Mouse (Mus musculus): ENCODE results near the gene Chmp6. TPM values are rescaled to one million over a fixed set of nuclear protein-coding genes. Genes with fewer than 3 reads are reported as not detected.

The Chmp6 gene
- polyA plus RNA-seq, 1 experiment, result 60.5 TPM

DNA sequence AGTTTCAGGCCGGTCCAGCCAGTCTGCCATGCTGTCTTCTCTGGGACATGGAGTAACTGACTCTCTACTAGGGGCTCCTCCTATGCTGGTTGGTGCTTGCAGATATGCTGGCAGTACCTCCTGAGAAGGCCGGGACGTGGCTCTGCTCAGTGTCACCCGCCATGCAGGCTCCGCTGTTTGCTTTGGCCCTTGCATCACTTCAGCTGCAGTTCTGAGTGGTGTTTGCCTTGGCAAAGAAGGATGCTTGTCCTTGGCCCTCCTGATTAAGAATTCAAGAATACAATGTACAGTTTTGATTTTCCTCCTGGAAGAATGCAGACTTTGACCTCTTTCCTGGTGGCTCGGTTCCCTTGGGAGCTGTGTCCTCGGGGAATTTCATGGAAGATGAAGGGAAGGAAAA is 32.1 kb downstream of the Chmp6 start:
- TF ChIP-seq REST (IDR thresholded peaks at IDR 0.05; ENCODE audit: insufficient read depth, insufficient read length), result no peak
- TF ChIP-seq USF1 (IDR thresholded peaks at IDR 0.05; ENCODE audit: low read depth), result no peak
- TF ChIP-seq POLR2AphosphoS2 (IDR thresholded peaks at IDR 0.05; ENCODE audit: insufficient read length, low read depth), result no peak
- no peak for TF ChIP-seq MYOD1 (IDR thresholded peaks at IDR 0.05; ENCODE audit: control insufficient read depth in 1 of 3, insufficient read length in 2 of 3, low read depth in 2 of 3)
- no peak for TF ChIP-seq TCF3 (IDR thresholded peaks at IDR 0.05; ENCODE audit: insufficient read length, low read depth)
- no peak for TF ChIP-seq POLR2A (IDR thresholded peaks at IDR 0.05; ENCODE audit: insufficient read length, low read depth)
- TF ChIP-seq MAX (IDR thresholded peaks at IDR 0.05; ENCODE audit: low read depth), result no peak
- TF ChIP-seq TCF12 (IDR thresholded peaks at IDR 0.05; ENCODE audit: insufficient read depth, poor library complexity, severe bottlenecking), result no peak
- TF ChIP-seq SRF (IDR thresholded peaks at IDR 0.05; ENCODE audit: control insufficient read depth, insufficient read length, low read depth), result no peak
- TF ChIP-seq CEBPB (IDR thresholded peaks at IDR 0.05; ENCODE audit: insufficient read depth, poor library complexity, severe bottlenecking), result no peak
- H3K27me3 ChIP-seq (ENCODE audit: control insufficient read depth, insufficient read depth, insufficient read length), result no peaks in the 10 kb centered on the region
- peaks cover 74% of the 10 kb centered on the region for H3K79me2 ChIP-seq (ENCODE audit: control insufficient read depth, insufficient read depth)
- H3ac ChIP-seq (ENCODE audit: control insufficient read depth, insufficient read length), result no peak overlapping the region
- H3K4me3 ChIP-seq, result peak overlapping the region; percentile 47
- peak overlapping the region; percentile 83 for H3K4me2 ChIP-seq (ENCODE audit: low read depth)
- H3K36me3 ChIP-seq (ENCODE audit: control insufficient read depth, insufficient read depth), result no peaks in the 10 kb centered on the region

DNA sequence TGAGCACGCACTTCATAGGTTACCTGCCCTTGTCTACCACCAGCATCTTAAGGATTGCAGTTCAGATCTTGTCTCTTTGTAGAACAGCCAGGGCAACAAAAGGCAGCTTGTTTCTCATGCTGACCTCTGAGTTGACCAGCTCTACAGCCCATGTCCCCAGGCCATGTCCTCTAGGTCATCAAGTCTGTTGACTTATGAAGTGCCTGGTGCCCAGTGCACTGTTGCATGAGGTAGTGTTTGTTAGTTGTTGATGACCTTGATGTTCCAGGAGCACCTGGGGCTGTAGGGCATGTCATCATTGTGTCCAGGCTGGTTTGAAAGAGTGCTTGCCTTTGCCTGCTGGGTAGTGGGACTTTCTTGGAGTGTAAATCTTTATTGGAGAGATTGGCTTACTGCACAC is 34.2 kb downstream of the Chmp6 start:
- no peak overlapping the region for H3K4me2 ChIP-seq (ENCODE audit: low read depth)
- no peak overlapping the region for H3ac ChIP-seq (ENCODE audit: control insufficient read depth, insufficient read length)
- no peaks in the 10 kb centered on the region for H3K36me3 ChIP-seq (ENCODE audit: control insufficient read depth, insufficient read depth)
- no peak overlapping the region for H3K4me3 ChIP-seq
- peaks cover 90% of the 10 kb centered on the region for H3K79me2 ChIP-seq (ENCODE audit: control insufficient read depth, insufficient read depth)
- TF ChIP-seq MYOD1 (IDR thresholded peaks at IDR 0.05; ENCODE audit: control insufficient read depth in 1 of 3, insufficient read length in 2 of 3, low read depth in 2 of 3) (no peak), E2F4 (IDR thresholded peaks at IDR 0.05; ENCODE audit: insufficient read depth) (no peak)
- H3K27me3 ChIP-seq (ENCODE audit: control insufficient read depth, insufficient read depth, insufficient read length), result no peaks in the 10 kb centered on the region

DNA sequence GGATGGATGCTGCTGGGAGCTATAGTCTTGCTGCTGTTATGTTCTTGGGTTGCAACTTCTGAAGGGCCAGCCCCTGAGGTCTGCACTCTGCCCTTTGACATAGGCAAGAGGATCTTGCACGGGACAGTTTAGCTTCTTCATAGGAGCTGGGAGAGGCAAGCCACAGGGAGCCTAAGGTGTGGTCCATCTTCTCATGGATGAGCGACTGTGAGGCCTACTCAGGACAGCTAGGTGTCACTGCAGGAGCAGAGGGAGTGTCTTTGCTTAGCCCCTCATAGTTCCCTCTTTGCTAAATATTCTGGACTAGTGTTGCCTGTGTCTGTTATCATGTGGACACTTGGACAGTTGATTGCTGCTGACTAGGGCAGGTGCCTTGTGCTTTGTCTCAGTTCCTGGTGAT is 34.7 kb downstream of the Chmp6 start:
- H3K27me3 ChIP-seq (ENCODE audit: control insufficient read depth, insufficient read depth, insufficient read length), result no peaks in the 10 kb centered on the region
- H3K4me3 ChIP-seq, result no peak overlapping the region
- no peak for TF ChIP-seq TCF12 (IDR thresholded peaks at IDR 0.05; ENCODE audit: insufficient read depth, poor library complexity, severe bottlenecking)
- no peak for TF ChIP-seq USF1 (IDR thresholded peaks at IDR 0.05; ENCODE audit: low read depth)
- TF ChIP-seq POLR2A (IDR thresholded peaks at IDR 0.05; ENCODE audit: insufficient read length, low read depth), result no peak
- TF ChIP-seq REST (IDR thresholded peaks at IDR 0.05; ENCODE audit: insufficient read depth, insufficient read length), result no peak
- TF ChIP-seq TCF3 (IDR thresholded peaks at IDR 0.05; ENCODE audit: insufficient read length, low read depth), result no peak
- TF ChIP-seq MYOG (IDR thresholded peaks at IDR 0.05; ENCODE audit: control insufficient read depth in 1 of 3, insufficient read depth in 1 of 3, insufficient read length in 2 of 3, low read depth in 2 of 3), result no peak
- no peak for TF ChIP-seq CEBPB (IDR thresholded peaks at IDR 0.05; ENCODE audit: insufficient read depth, poor library complexity, severe bottlenecking)
- no peak for TF ChIP-seq MYOD1 (IDR thresholded peaks at IDR 0.05; ENCODE audit: control insufficient read depth in 1 of 3, insufficient read length in 2 of 3, low read depth in 2 of 3)
- H3K36me3 ChIP-seq (ENCODE audit: control insufficient read depth, insufficient read depth), result no peaks in the 10 kb centered on the region
- H3ac ChIP-seq (ENCODE audit: control insufficient read depth, insufficient read length), result no peak overlapping the region
- peak overlapping the region; percentile 58 for H3K4me2 ChIP-seq (ENCODE audit: low read depth)
- peaks cover 95% of the 10 kb centered on the region for H3K79me2 ChIP-seq (ENCODE audit: control insufficient read depth, insufficient read depth)

DNA sequence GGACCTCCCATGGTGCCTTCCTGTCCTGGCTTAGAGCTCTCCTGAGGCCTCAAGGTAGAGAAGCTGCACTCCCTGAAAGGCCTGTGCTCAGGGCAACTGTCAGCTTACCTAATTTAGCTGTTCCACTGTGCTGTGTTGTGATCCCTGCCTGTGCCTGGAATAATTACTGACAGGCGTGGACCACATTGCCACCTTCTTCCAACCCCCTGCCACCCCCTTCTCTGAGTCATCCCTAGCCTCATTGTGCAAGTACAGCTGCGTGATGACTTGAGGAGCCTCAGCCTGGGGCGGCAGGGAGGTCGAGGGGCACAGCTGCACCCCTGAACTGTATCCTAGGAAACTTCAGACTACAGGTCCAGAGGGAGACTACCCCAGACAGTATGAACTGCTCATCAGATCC is 35.1 kb downstream of the Chmp6 start:
- TF ChIP-seq REST (IDR thresholded peaks at IDR 0.05; ENCODE audit: insufficient read depth, insufficient read length) (no peak), MYOD1 (IDR thresholded peaks at IDR 0.05; ENCODE audit: control insufficient read depth in 1 of 3, insufficient read length in 2 of 3, low read depth in 2 of 3) (peak in 1 of 3 experiments; percentile 75), POLR2AphosphoS2 (IDR thresholded peaks at IDR 0.05; ENCODE audit: insufficient read length, low read depth) (no peak), MYOG (IDR thresholded peaks at IDR 0.05; ENCODE audit: control insufficient read depth in 1 of 3, insufficient read depth in 1 of 3, insufficient read length in 2 of 3, low read depth in 2 of 3) (peak in 1 of 3 experiments; percentile 60), CEBPB (IDR thresholded peaks at IDR 0.05; ENCODE audit: insufficient read depth, poor library complexity, severe bottlenecking) (peak; percentile 88)
- no peak overlapping the region for H3ac ChIP-seq (ENCODE audit: control insufficient read depth, insufficient read length)
- peak overlapping the region; percentile 58 for H3K4me2 ChIP-seq (ENCODE audit: low read depth)
- peaks cover 96% of the 10 kb centered on the region for H3K79me2 ChIP-seq (ENCODE audit: control insufficient read depth, insufficient read depth)
- H3K4me3 ChIP-seq, result no peak overlapping the region
- H3K36me3 ChIP-seq (ENCODE audit: control insufficient read depth, insufficient read depth), result no peaks in the 10 kb centered on the region
- H3K27me3 ChIP-seq (ENCODE audit: control insufficient read depth, insufficient read depth, insufficient read length), result no peaks in the 10 kb centered on the region

DNA sequence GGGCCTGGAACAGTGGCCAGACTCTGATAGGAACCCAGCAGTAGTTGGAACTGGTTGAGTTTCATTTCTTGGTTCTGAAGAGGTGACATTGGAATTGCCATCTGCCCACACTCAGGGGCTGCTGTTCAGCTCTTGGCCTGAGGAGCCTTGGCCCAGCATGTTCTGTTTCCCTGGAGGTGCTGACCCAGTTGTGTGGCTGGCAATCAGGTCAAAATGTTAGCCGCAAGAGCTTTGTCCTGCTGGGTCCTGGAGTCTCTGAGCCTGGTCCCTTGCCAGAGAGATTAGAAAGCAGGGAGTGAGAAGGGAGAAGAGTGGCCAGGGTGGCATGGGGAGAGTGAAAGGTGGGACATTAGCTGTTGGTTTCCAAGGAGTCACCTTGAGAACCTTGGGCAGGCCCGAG is 35.6 kb downstream of the Chmp6 start:
- Histone ChIP-seq H3K4me2 (ENCODE audit: low read depth) (peak overlapping the region; percentile 58), H3K79me2 (ENCODE audit: control insufficient read depth, insufficient read depth) (peaks cover 96% of the 10 kb centered on the region), H3K36me3 (ENCODE audit: control insufficient read depth, insufficient read depth) (no peaks in the 10 kb centered on the region), H3K4me3 (no peak overlapping the region), H3ac (ENCODE audit: control insufficient read depth, insufficient read length) (no peak overlapping the region), H3K27me3 (ENCODE audit: control insufficient read depth, insufficient read depth, insufficient read length) (no peaks in the 10 kb centered on the region)
- no peak for TF ChIP-seq TCF12 (IDR thresholded peaks at IDR 0.05; ENCODE audit: insufficient read depth, poor library complexity, severe bottlenecking)

DNA sequence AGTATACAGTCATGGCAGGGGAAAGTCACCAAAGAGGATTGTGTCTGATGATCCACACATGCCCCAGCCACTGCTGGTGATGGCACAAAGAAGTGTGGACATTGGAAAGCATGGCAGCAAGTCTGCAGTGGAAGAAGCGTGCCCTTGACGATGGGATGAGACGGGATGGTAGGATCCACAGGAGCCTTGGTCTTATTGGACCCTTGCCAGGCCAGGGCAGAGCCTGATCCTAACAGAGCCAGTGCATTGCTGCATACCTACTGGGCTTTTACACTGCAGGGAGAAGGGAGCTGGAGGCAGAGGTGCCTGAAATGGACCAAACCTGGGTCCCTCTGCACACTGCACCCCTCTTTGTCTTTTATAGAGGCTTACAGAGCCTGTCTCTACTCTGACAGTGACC is 37.3 kb downstream of the Chmp6 start:
- TF ChIP-seq USF1 (IDR thresholded peaks at IDR 0.05; ENCODE audit: low read depth), result no peak
- no peak for TF ChIP-seq TCF12 (IDR thresholded peaks at IDR 0.05; ENCODE audit: insufficient read depth, poor library complexity, severe bottlenecking)
- TF ChIP-seq REST (IDR thresholded peaks at IDR 0.05; ENCODE audit: insufficient read depth, insufficient read length), result no peak
- no peak for TF ChIP-seq CEBPB (IDR thresholded peaks at IDR 0.05; ENCODE audit: insufficient read depth, poor library complexity, severe bottlenecking)
- no peak for TF ChIP-seq SRF (IDR thresholded peaks at IDR 0.05; ENCODE audit: control insufficient read depth, insufficient read length, low read depth)
- TF ChIP-seq MYOD1 (IDR thresholded peaks at IDR 0.05; ENCODE audit: control insufficient read depth in 1 of 3, insufficient read length in 2 of 3, low read depth in 2 of 3), result no peak
- TF ChIP-seq E2F4 (IDR thresholded peaks at IDR 0.05; ENCODE audit: insufficient read depth), result no peak
- H3ac ChIP-seq (ENCODE audit: control insufficient read depth, insufficient read length), result no peak overlapping the region
- no peak overlapping the region for H3K4me3 ChIP-seq
- H3K27me3 ChIP-seq (ENCODE audit: control insufficient read depth, insufficient read depth, insufficient read length), result no peaks in the 10 kb centered on the region
- H3K4me2 ChIP-seq (ENCODE audit: low read depth), result no peak overlapping the region
- no peaks in the 10 kb centered on the region for H3K36me3 ChIP-seq (ENCODE audit: control insufficient read depth, insufficient read depth)
- H3K79me2 ChIP-seq (ENCODE audit: control insufficient read depth, insufficient read depth), result peaks cover 96% of the 10 kb centered on the region
